18 mouse cellular contexts compared by ENCODE assay signal in the genomic region with DNA sequence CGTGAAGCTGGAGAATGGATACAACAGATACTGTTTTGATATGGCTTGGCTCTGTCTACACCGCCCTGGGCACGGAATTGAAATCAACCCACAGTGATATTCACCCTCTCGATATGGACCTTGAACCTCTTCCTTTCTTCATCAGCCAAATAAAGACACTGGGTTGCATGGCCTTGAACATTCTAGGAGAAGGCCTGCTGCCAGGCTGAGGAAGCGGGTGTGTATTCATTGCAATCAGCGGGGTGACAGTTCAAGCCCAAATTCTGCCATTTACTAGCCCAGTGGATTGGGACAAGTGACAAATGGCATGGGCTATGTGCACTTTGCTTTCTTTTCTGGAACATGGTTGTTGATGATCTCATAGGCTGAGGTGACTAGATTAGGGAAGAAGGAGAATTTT.
"Had no signal": no experiment of that assay in that cellular context is flagged by ENCODE, and none has a peak within 500 bp of the region (broad histone marks: within the 10 kb centered on the region; RNA-seq: fewer than 3 reads in every experiment).

No protein-coding gene starts in this region.

- ATAC-seq: intestine, postnatal 0 days; midbrain, embryonic 13.5 days; midbrain, embryonic 16.5 days had no signal

- H3K27ac ChIP-seq: kidney, postnatal 0 days; left cerebral cortex, adult 2 months; limb, embryonic 10.5 days; limb, embryonic 13.5 days; liver, embryonic 13.5 days; midbrain, embryonic 10.5 days; midbrain, embryonic 13.5 days had no signal

- H3K27me3 ChIP-seq: limb, embryonic 13.5 days; liver, embryonic 13.5 days; megakaryocyte, embryonic 14.5 days; midbrain, embryonic 13.5 days had no signal

- H3K9ac ChIP-seq: limb, embryonic 13.5 days; liver, embryonic 13.5 days; lung, embryonic 14.5 days; midbrain, embryonic 13.5 days had no signal

- DNase-seq: kidney, adult 2 months; kidney, postnatal 25 days; layer of hippocampus, postnatal 36 days; liver; liver, embryonic 13.5 days; right cerebral cortex, postnatal 25 days; thymus, adult 18-20 months; thymus, postnatal 36 days had no signal

- H3K4me1 ChIP-seq: limb, embryonic 13.5 days; liver, embryonic 13.5 days; megakaryocyte, embryonic 14.5 days; midbrain, embryonic 10.5 days; midbrain, embryonic 13.5 days had no signal

- H3K4me2 ChIP-seq: limb, embryonic 13.5 days; liver, embryonic 13.5 days; lung, embryonic 14.5 days; midbrain, embryonic 13.5 days had no signal

- H3K9me3 ChIP-seq: limb, embryonic 10.5 days; limb, embryonic 13.5 days; liver, embryonic 13.5 days; midbrain, embryonic 10.5 days; midbrain, embryonic 13.5 days had no signal

- H3K36me3 ChIP-seq: limb, embryonic 10.5 days; limb, embryonic 13.5 days; liver, embryonic 13.5 days; midbrain, embryonic 10.5 days; midbrain, embryonic 13.5 days had no signal

- H3K4me3 ChIP-seq: left cerebral cortex, adult 2 months; limb, embryonic 10.5 days; limb, embryonic 13.5 days; liver, embryonic 13.5 days; megakaryocyte, embryonic 14.5 days; midbrain, embryonic 10.5 days; midbrain, embryonic 13.5 days had no signal
